Mouse (Mus musculus) midbrain, embryonic 13.5 days (tissue): ENCODE results near the gene Muc5b. TPM values are rescaled to one million over a fixed set of nuclear protein-coding genes. Genes with fewer than 3 reads are reported as not detected.

ENCODE experiments used
- ATAC-seq: fragments of 200-750 bp; cut with Nextera tagmentation; 2 replicates; pipeline ENCODE4 v1.8.0; 2017; ENCODE audit warnings: mild to moderate bottlenecking, moderate TSS enrichment, moderate library complexity
- H3K27ac ChIP-seq: fragments of 300-500 bp; sonication (generic); 2 replicates; pipeline ENCODE4 v1.5.1; 2015; ENCODE audit warnings: inconsistent platforms, mild to moderate bottlenecking, moderate library complexity
- H3K27me3 ChIP-seq: fragments of 300-500 bp; sonication (generic); 2 replicates; pipeline ENCODE4 v1.6.1; 2015; ENCODE audit warnings: mild to moderate bottlenecking, inconsistent platforms
- H3K36me3 ChIP-seq: fragments of 300-500 bp; sonication (generic); 2 replicates; pipeline ENCODE4 v1.6.1; 2015; ENCODE audit warnings: mild to moderate bottlenecking, inconsistent platforms
- H3K4me1 ChIP-seq: fragments of 300-500 bp; sonication (generic); replicated peaks from 2 replicates; pipeline ENCODE4 v1.6.1; 2015; ENCODE audit warnings: inconsistent platforms
- H3K4me2 ChIP-seq: fragments of 300-500 bp; sonication (generic); replicated peaks from 2 replicates; pipeline ENCODE4 v1.6.1; 2015; ENCODE audit warnings: moderate library complexity, mild to moderate bottlenecking, inconsistent platforms
- H3K4me3 ChIP-seq: fragments of 300-500 bp; sonication (generic); replicated peaks from 2 replicates; pipeline ENCODE4 v1.5.1; 2015; ENCODE audit warnings: mild to moderate bottlenecking, inconsistent platforms
- H3K9ac ChIP-seq: fragments of 300-500 bp; sonication (generic); replicated peaks from 2 replicates; pipeline ENCODE4 v1.6.1; 2015; ENCODE audit warnings: mild to moderate bottlenecking, inconsistent platforms
- H3K9me3 ChIP-seq: fragments of 300-500 bp; sonication (generic); 2 replicates; pipeline ENCODE4 v1.6.1; 2016; ENCODE audit warnings: mild to moderate bottlenecking, inconsistent platforms
- WGBS: fragments of 180-500 bp; shearing (Covaris S2); methylation state at CpG from one replicate; pipeline ENCODE4 v1.1.7; 2015; 5-methylcytosine and 5-hydroxymethylcytosine counted together
- polyA plus RNA-seq: library from polyadenylated mRNA; unstranded; fragments of >200 nt; fragmentation: Nextera tagmentation; extraction: Ambion mirVana; gene quantifications from 2 replicates; pipeline ENCODE4 v1.2.1, GENCODE M21; 2015

The Muc5b gene
- polyA plus RNA-seq, 1 experiment from 2014 or later = 0.04 TPM

- H3K9ac ChIP-seq = no peak overlapping the region
- H3K4me2 ChIP-seq = no peak overlapping the region
- no peaks in the 10 kb centered on the region for H3K9me3 ChIP-seq
- WGBS = 75% methylated on average over 6 of the region's 6 CpGs
- ATAC-seq = no peak
- no peak overlapping the region for H3K4me3 ChIP-seq
- no peaks in the 10 kb centered on the region for H3K36me3 ChIP-seq
- peaks cover 19% of the 10 kb centered on the region for H3K4me1 ChIP-seq
- no peak overlapping the region for H3K27ac ChIP-seq
- H3K27me3 ChIP-seq = peaks cover 31% of the 10 kb centered on the region; the same call in 1 of the 2 replicates
These were observed 69.7 kb downstream of the Muc5b start for GRCm38 (mm10) chr7:141908591-141908990.

GRCm38 (mm10) chr7:141911305-141911704 is 72.4 kb downstream of the Muc5b start:
- Histone ChIP-seq H3K36me3 (no peaks in the 10 kb centered on the region), H3K4me1 (peaks cover 19% of the 10 kb centered on the region), H3K27me3 (peaks cover 23% of the 10 kb centered on the region), H3K4me3 (no peak overlapping the region), H3K27ac (no peak overlapping the region), H3K4me2 (no peak overlapping the region), H3K9ac (no peak overlapping the region), H3K9me3 (no peaks in the 10 kb centered on the region)
- no peak for ATAC-seq
- WGBS = 79% methylated on average over 3 of the region's 3 CpGs

GRCm38 (mm10) chr7:141918407-141918806 is 79.5 kb downstream of the Muc5b start, which contains the start of gene Tollip:
Gene Tollip (minus strand): TSS chr7:141918507.
- no peak within 1 kb of the TSS for H3K4me3 ChIP-seq
- H3K4me2 ChIP-seq = no peak within 1 kb of the TSS
- ATAC-seq = no peak
- no peaks in the 10 kb centered on the region for H3K36me3 ChIP-seq
- H3K9me3 ChIP-seq = no peaks in the 10 kb centered on the region
- peaks cover under 1% of the 10 kb centered on the region; the same call in 1 of the 2 replicates for H3K4me1 ChIP-seq
- WGBS = 90% methylated on average over 2 of the region's 2 CpGs
- H3K27ac ChIP-seq = no peak within 1 kb of the TSS
- H3K9ac ChIP-seq = no peak within 1 kb of the TSS
- peaks cover 6% of the 10 kb centered on the region for H3K27me3 ChIP-seq

Other genes with a start within 250 kb of the Muc5b start
- gene Muc6, start 183.8 kb upstream of the Muc5b start, polyA plus RNA-seq = 0.26 and 0.27 TPM in 2 replicates
- 0.09 and 0.27 TPM in 2 replicates for gene Muc2, start 148.7 kb upstream of the Muc5b start, polyA plus RNA-seq
- gene Muc5ac, start 50.1 kb upstream of the Muc5b start, polyA plus RNA-seq = not detected in 2 replicates
- 69.0 and 71.2 TPM in 2 replicates for gene Tollip, start 79.4 kb downstream of the Muc5b start, polyA plus RNA-seq
- 27.5 and 29.4 TPM in 2 replicates for gene Brsk2, start 110.7 kb downstream of the Muc5b start, polyA plus RNA-seq
- gene Mob2, start 222.0 kb downstream of the Muc5b start, polyA plus RNA-seq = 52.3 and 56.9 TPM in 2 replicates